Mouse (Mus musculus): ENCODE results near the gene Zbtb3.

Gene Zbtb3

GRCm38 (mm10) chr19:8802130-8802821 lies at the start of gene Zbtb3:
TSS of gene Zbtb3 (plus strand) at chr19:8802555.
- DNase-seq: peak; percentile 98

- DNase-seq: no peak
Measured at GRCm38 (mm10) chr19:8755652-8756051, 46.7 kb upstream of the Zbtb3 start.

DNA sequence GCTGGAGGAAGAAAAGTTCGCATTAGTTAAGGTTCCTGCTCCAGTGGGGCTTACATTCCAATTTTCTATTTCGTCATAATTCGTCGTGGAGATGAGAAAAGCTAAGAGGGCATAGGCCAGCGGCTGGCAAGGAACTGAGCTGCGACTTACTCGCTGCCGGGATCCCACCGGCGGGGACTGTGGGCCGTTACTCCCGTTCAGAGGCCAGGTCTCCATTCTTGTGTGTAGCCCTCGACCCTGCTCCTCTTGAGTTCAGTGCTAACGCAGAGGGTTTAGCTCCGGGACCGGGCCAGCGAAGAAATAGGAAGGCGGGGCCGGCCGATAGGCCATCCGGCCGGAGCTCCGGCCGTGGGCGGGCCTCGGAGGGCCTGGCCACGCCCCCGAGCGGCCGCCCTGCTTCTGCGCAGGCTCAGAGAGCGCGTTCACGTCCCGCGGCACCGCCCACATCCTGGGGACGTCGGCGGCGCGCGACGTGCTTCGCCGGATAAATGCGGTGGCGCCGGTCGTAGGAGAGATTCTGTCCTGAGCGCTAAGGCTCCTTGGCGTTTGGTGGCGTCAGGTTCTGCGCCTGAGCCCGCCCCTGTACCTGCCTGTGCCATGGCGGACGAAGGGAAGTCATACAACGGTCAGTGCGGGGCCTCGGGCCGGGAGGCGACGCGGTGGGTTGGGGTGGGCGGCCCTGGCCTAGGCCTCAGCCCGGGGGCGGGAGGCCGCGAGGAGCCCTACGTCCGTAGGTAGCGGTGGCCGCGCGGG lies 45.5 kb upstream of the Zbtb3 start, which contains the start of gene Nxf1:
Nxf1 (plus strand) TSS at position 439 of the 753 bp plus-strand sequence.
- DNase-seq: peak; percentile 87

DNA sequence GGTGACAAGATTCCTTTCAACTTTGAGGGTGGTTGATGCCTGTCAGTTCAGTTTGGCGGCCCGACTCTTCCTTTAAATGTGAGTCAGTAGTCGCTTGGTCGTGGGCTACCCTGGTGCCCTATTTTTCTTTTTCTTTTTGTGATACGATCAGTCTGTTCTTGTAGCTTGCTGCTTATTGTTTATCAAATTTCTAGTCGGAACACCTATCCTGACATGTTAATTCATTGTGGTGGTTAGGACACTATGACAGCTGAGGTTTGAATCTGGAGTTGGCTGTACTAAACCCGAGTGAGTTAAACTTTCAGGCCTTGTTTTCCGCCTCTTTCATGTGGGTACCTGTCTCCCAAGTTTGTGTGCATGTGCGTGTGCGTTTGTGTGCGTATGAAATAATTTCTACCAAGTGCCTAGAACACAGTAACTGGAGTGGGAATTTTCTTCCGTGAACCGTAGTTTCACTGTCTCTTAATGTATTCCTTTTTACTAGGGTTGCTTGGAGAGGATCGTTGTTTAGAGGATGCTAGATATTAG lies 44.8 kb upstream of the Zbtb3 start:
- DNase-seq: no peak

- DNase-seq: no peak
Measured at GRCm38 (mm10) chr19:8758899-8759298, 43.5 kb upstream of the Zbtb3 start.

GRCm38 (mm10) chr19:8760757-8761156 lies 41.6 kb upstream of the Zbtb3 start:
- no peak for DNase-seq

- no peak for DNase-seq
Measured at GRCm38 (mm10) chr19:8763276-8763675, 39.1 kb upstream of the Zbtb3 start.

DNA sequence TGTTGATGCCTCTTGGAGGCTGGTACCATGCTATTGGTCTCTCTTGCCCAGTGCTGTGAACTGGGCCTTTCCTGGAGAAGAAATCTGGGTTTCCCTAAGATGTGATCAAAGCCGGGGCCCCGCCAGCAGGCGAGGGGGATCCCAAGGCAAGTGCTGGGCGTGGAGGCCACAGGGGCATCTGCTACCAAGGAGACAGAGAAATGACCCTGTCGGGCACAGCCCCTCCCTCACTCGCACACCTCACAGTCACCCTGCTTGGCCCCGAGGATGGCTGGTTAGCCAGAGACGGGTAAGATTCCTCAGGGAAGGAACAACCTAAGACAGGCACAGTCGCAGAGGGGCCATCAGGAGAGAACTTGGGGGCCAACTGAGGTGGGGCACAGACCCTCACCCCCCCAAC lies 36.8 kb upstream of the Zbtb3 start:
- no peak for DNase-seq

DNA sequence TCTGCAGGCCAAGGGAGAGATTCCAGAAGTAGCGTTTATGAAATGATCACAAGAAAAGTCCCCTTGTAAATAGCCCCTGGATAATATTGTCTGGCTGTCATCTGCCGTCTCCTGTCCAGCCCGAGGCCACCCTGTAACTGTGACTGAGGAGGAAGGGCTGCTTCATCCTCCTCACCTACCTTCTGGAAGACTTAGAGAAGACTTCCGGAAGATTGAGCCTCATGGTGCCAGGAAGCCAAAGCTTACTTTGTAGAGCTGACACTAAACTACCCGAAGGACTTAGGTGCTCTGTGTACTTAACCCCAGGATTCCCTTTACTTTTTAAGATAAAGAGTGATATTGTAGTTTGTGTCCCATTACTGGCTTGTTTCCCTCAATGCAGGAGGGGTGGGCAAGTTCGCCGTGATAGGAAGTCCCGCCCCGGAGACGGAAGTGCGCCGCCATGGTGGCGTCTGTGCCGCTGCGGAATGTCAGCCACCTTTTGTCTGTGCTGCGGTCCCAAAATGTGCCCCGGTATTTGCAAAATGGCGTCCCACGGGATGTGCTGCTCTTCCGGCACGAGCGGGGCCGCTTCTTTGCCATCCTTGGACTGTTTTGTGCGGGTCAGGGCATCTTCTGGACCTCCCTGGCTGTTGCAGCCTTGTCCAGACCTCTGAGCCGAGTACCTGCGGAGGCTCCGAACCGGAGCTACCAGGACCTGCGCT lies 31.6 kb upstream of the Zbtb3 start, which contains the start of gene Tmem223:
Tmem223 (plus strand) TSS at position 430 of the 704 bp plus-strand sequence.
- DNase-seq: peak; percentile 77

GRCm38 (mm10) chr19:8772996-8773395 lies 29.4 kb upstream of the Zbtb3 start:
- DNase-seq: no peak

GRCm38 (mm10) chr19:8773409-8773808 lies 28.9 kb upstream of the Zbtb3 start:
- no peak for DNase-seq

GRCm38 (mm10) chr19:8774086-8774835 lies 28.1 kb upstream of the Zbtb3 start, which contains the start of gene Tmem179b:
TSS of gene Tmem179b (minus strand) at chr19:8774467.
- DNase-seq: peak; percentile 95

DNA sequence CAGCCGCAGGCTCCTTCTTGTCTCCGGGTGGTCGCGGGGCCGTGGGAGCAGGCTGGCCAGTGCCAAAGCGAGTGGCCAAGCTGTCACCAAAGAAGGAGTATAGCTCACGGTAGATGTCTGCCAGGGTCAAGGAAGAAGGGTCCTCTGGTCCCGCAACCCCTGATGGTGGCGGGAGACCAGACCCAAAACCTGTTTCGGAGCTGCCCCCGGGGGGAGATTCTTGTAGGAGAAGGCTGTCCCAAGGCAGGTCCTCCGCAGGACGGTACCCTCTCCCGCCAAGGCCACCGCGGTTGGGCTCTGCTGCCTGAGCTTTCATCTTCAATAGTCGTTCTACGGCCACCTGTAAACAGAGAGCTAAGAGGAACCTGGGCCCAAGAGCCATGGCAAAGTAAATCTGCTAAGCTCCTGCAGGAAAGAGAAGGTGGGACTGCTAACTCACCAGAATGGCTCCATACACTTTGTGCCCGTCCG lies 27.4 kb upstream of the Zbtb3 start:
- no peak for DNase-seq

DNA sequence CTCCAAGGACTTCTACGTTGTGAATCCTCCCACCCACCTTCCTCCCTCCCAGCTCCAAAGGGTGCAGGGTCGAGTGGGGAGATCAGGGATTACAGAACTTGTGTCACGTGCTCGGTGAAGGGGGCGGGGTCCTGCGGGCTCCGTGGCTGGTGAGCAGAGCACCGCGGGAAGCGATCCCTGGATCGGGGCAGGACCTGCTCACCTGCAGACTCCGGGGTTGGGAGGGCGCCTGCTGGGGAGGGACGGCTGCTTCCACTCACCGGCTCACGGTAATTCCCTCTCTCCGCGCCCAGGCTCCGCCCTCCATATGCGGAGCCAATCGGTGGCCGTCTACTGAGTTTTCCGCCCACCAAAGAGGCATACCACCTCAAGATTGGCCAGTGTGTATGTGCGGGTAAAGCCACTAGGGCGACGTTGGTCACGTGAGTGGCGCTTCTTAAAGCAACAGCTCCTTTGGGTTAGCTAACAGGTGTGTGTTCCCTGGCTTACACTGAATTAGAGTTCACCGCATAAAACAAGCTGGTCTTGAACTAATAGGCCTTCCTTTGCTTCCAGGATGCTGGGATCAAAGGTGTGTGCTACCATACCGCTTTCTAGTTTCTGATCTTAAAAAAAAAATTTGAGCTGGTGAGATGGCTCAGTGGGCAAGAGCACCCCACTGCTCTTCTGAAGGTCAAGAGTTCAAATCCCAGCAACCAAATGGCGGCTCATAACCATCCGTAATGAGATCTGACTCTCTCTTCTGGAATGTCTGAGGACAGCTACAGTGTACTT lies 16.2 kb upstream of the Zbtb3 start, which contains the start of gene Taf6l:
Taf6l (minus strand) TSS at position 410 of the 774 bp plus-strand sequence.
- peak; percentile 94 for DNase-seq

DNA sequence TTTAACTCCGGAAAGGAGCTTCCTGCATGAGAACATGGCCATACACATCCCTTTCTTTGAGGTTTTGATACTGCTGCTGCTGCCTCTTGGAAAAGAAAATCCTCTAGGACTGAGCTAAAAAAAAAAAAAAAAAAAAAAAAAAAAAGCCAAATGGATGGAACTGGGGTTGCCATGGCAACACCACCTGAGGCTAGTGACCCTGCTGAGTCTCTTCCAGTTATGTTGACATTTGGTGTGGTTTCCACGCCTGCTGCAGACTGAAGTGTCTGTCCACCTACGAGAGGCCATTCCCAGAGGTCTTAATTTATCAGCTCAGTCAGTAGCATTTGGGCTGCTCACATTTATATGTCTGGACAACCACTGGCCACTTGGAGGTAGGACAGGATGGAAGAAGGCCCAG lies 13.8 kb upstream of the Zbtb3 start:
- no peak for DNase-seq

GRCm38 (mm10) chr19:8789171-8789570 lies 13.2 kb upstream of the Zbtb3 start:
- no peak for DNase-seq

- DNase-seq: no peak
Measured at GRCm38 (mm10) chr19:8790171-8790570, 12.2 kb upstream of the Zbtb3 start.

DNA sequence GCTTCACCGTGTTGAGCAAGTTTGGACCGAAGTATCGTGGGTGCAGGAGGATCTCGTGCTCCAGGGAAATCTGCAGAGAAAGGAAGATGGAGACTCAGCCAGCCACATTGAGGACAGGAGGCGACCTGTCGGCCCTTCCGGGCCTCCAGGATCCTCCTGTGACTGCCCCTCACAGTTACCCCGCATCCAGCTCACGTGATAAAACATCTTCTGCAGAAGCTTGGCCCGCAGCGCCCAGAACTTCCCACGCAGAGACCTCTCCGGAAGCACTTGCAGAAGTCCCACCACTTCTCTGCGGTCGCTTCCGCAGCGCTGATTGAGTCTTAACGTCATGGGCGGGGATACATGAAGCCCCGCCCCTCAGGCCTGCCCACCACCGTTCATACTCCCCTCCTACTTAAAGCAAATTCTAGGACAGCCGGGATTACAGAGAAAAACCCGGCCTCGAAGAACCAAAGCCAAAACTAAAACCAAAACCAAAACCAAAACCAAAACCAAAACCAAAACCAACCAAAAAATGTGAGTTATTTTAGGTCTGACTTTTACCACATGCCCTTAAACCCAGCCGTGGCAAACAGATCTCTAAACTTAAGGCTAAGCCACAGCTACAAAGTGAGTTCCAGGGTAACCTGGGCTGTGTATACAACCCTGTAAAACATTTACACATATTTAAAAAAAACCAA lies 4.0 kb upstream of the Zbtb3 start, which contains the start of gene Polr2g:
Polr2g (minus strand) TSS at position 314 of the 683 bp plus-strand sequence.
- DNase-seq: peak; percentile 91

DNA sequence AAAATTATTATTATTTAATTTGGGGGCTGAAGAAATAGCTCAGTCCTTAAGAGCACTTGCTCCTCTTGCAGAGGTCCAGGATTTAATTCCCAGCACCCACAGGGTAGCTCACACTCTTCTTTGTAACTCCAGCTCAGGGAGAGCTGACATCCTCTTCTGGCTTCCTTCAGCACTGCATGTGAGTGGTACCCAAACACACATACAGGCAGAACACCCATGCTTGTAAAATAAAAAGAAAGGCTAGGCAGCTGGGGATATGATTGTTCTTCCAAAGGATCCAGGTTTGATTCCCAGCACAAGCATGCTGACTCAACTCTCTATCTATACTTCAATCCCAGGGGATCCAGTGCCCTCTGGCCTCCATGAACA lies 3.4 kb upstream of the Zbtb3 start:
- DNase-seq: no peak

DNA sequence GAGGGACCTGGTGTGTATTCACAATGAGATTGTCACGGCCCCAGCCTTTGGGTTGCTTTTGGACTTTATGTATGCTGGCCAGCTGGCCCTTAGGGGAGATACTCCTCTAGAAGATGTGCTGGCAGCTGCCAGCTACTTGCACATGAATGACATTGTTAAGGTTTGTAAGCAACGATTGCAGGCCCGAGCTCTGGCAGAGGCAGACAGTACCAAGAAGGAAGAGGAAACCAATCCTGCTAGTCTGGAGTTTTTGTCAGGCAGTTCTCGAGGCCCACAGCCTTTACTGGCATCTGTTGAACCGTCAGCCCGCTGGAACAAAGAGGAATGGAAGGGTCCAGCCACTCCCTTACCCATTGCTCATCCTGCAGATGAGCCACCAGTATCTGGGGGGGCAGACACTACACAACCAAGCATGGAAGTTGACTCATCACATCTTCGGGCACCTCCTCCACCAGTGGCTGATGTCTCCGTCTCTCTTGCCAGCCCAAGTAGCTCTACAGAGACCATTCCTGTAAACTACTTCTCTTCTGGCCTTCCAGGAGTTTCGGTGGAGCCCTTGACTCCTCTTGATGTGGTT lies 937 bp downstream of the Zbtb3 start:
- no peak for DNase-seq
